Mouse (Mus musculus) MEL (cell line): ENCODE data around the gene Pick1. TPM values are rescaled to one million over a fixed set of nuclear protein-coding genes. Genes with fewer than 3 reads are reported as not detected.

Source experiments
- DNase-seq: peaks from one replicate; pipeline ENCODE4 v3.0.0; 2011; ENCODE audit warnings: low read depth, low spot score
- H3K27ac ChIP-seq: 2 replicates; pipeline ENCODE4 v1.5.1; 2012; ENCODE audit warnings: low read depth, mild to moderate bottlenecking, control low read depth, low read length, moderate library complexity; ENCODE audit not compliant: control insufficient read depth
- H3K27me3 ChIP-seq, 2 experiments: fragments of 150-350 bp in 1 of 2; sonication (generic) in 1 of 2; 2 replicates each; pipeline ENCODE4 v1.6.1; 2012; ENCODE audit warnings: low read length in 2 of 2, mild to moderate bottlenecking in 2 of 2, improper control_type of control experiment in 1 of 2, moderate library complexity in 1 of 2; ENCODE audit not compliant: insufficient read depth in 2 of 2, control insufficient read depth in 1 of 2
- H3K36me3 ChIP-seq, 2 experiments: 2 replicates each; pipeline ENCODE4 v1.6.1; 2012 to 2014; ENCODE audit warnings: low read length in 2 of 2, improper control_type of control experiment in 1 of 2, inconsistent platforms in 1 of 2, mild to moderate bottlenecking in 1 of 2; ENCODE audit not compliant: insufficient read depth in 2 of 2, control insufficient read depth in 1 of 2
- H3K4me1 ChIP-seq, 2 experiments: fragments of 150-350 bp in 1 of 2; sonication (generic) in 1 of 2; 2 replicates each; pipeline ENCODE4 v1.6.1; 2012; ENCODE audit warnings: low read length in 2 of 2, improper control_type of control experiment in 1 of 2, mild to moderate bottlenecking in 1 of 2; ENCODE audit not compliant: insufficient read depth in 2 of 2, control insufficient read depth in 1 of 2
- H3K4me3 ChIP-seq, 2 experiments: fragments of 150-350 bp in 1 of 2; sonication (generic) in 1 of 2; 2 replicates each; pipeline ENCODE4 v1.5.1; 2012; ENCODE audit warnings: low read depth in 2 of 2, low read length in 2 of 2, mild to moderate bottlenecking in 2 of 2, moderate library complexity in 2 of 2, control low read depth in 1 of 2, improper control_type of control experiment in 1 of 2; ENCODE audit not compliant: control insufficient read depth in 1 of 2, insufficient read depth in 1 of 2
- H3K79me2 ChIP-seq: 2 replicates; pipeline ENCODE4 v1.6.1; 2012; ENCODE audit warnings: mild to moderate bottlenecking, low read length, moderate library complexity; ENCODE audit not compliant: control insufficient read depth, poor library complexity, insufficient read depth
- H3K9ac ChIP-seq: 2 replicates; pipeline ENCODE4 v1.6.1; 2012; ENCODE audit warnings: low read depth, mild to moderate bottlenecking, control low read depth, low read length, moderate library complexity; ENCODE audit not compliant: control insufficient read depth, poor library complexity, severe bottlenecking
- H3K9me3 ChIP-seq: fragments of 150-350 bp; sonication (generic); replicated peaks from 2 replicates; pipeline ENCODE4 v1.6.1; 2012; ENCODE audit warnings: mild to moderate bottlenecking, low read length, improper control_type of control experiment, moderate library complexity; ENCODE audit not compliant: insufficient read depth
- BHLHE40 ChIP-seq: IDR thresholded peaks from 2 replicates; pipeline ENCODE4 v1.6.1; 2012; ENCODE audit warnings: low read depth, mild to moderate bottlenecking, inconsistent platforms, low read length, improper control_type of control experiment, borderline replicate concordance
- CHD1 ChIP-seq: IDR thresholded peaks from 2 replicates; pipeline ENCODE4 v1.6.1; 2012; ENCODE audit warnings: low read depth, mild to moderate bottlenecking, inconsistent platforms, low read length, improper control_type of control experiment
- CHD2 ChIP-seq: IDR thresholded peaks from 2 replicates; pipeline ENCODE4 v1.6.1; 2011; ENCODE audit warnings: low read length, improper control_type of control experiment
- CTCF ChIP-seq, 3 experiments: IDR thresholded peaks in 2 of 3; conservative IDR thresholded peaks in 1 of 3; 2 replicates each; pipeline ENCODE4 v1.5.1; 2011 to 2012; ENCODE audit warnings: low read length in 3 of 3, low read depth in 2 of 3, mild to moderate bottlenecking in 2 of 3, improper control_type of control experiment in 1 of 3, inconsistent platforms in 1 of 3, mixed read lengths in 1 of 3, moderate library complexity in 1 of 3; ENCODE audit not compliant: control insufficient read depth in 1 of 3, insufficient read depth in 1 of 3, poor library complexity in 1 of 3, severe bottlenecking in 1 of 3
- E2F4 ChIP-seq: IDR thresholded peaks from 2 replicates; pipeline ENCODE4 v1.6.1; 2011; ENCODE audit warnings: low read depth, low read length, improper control_type of control experiment, borderline replicate concordance
- ELF1 ChIP-seq: IDR thresholded peaks from 2 replicates; pipeline ENCODE4 v1.6.1; 2014; ENCODE audit warnings: low read depth, mild to moderate bottlenecking, inconsistent platforms, low read length, improper control_type of control experiment, moderate library complexity
- GABPA ChIP-seq: IDR thresholded peaks from 2 replicates; pipeline ENCODE4 v1.6.1; 2012; ENCODE audit warnings: low read depth, mild to moderate bottlenecking, inconsistent platforms, low read length, improper control_type of control experiment, moderate library complexity
- HCFC1 ChIP-seq: IDR thresholded peaks from 2 replicates; pipeline ENCODE4 v1.6.1; 2012; ENCODE audit warnings: low read depth, mild to moderate bottlenecking, inconsistent platforms, low read length, improper control_type of control experiment, moderate library complexity
- KAT2A ChIP-seq: conservative IDR thresholded peaks from 2 replicates; pipeline ENCODE4 v1.6.1; 2012; ENCODE audit warnings: low read depth, low read length, improper control_type of control experiment, inconsistent platforms
- MAX ChIP-seq: IDR thresholded peaks from 2 replicates; pipeline ENCODE4 v1.6.1; 2011; ENCODE audit warnings: low read length, improper control_type of control experiment
- MEF2A ChIP-seq: IDR thresholded peaks from 2 replicates; pipeline ENCODE4 v1.6.1; 2014; ENCODE audit warnings: low read depth, mild to moderate bottlenecking, inconsistent platforms, low read length, improper control_type of control experiment; ENCODE audit not compliant: poor library complexity, insufficient replicate concordance, severe bottlenecking; ENCODE audit errors: extremely low read depth
- MYC ChIP-seq: IDR thresholded peaks from 2 replicates; pipeline ENCODE4 v1.6.1; 2011; ENCODE audit warnings: low read depth, mild to moderate bottlenecking, low read length, improper control_type of control experiment, moderate library complexity
- POLR2A ChIP-seq, 2 experiments: IDR thresholded peaks; 2 replicates each; pipeline ENCODE4 v1.6.1; 2011 to 2012; ENCODE audit warnings: low read length in 2 of 2, mild to moderate bottlenecking in 2 of 2, control low read depth in 1 of 2, improper control_type of control experiment in 1 of 2, low read depth in 1 of 2, moderate library complexity in 1 of 2; ENCODE audit not compliant: control insufficient read depth in 1 of 2, insufficient read depth in 1 of 2, poor library complexity in 1 of 2
- RCOR1 ChIP-seq: IDR thresholded peaks from 2 replicates; pipeline ENCODE4 v1.6.1; 2012; ENCODE audit warnings: low read depth, mild to moderate bottlenecking, inconsistent platforms, low read length, improper control_type of control experiment
- SIN3A ChIP-seq: IDR thresholded peaks from 2 replicates; pipeline ENCODE4 v1.6.1; 2012; ENCODE audit warnings: low read length, improper control_type of control experiment, inconsistent platforms
- TAL1 ChIP-seq: IDR thresholded peaks from 2 replicates; pipeline ENCODE4 v1.6.1; 2012; ENCODE audit warnings: mild to moderate bottlenecking, inconsistent platforms, low read length, moderate library complexity, mixed read lengths
- TBP ChIP-seq: IDR thresholded peaks from 2 replicates; pipeline ENCODE4 v1.8.0; 2011; ENCODE audit warnings: low read depth, low read length, improper control_type of control experiment
- TCF12 ChIP-seq: IDR thresholded peaks from 2 replicates; pipeline ENCODE4 v1.6.1; 2014; ENCODE audit warnings: low read depth, mild to moderate bottlenecking, inconsistent platforms, low read length, improper control_type of control experiment, moderate library complexity
- UBTF ChIP-seq: IDR thresholded peaks from 2 replicates; pipeline ENCODE4 v1.6.1; 2012; ENCODE audit warnings: low read depth, mild to moderate bottlenecking, inconsistent platforms, low read length, improper control_type of control experiment, moderate library complexity, borderline replicate concordance; ENCODE audit not compliant: insufficient read depth
- USF2 ChIP-seq, 2 experiments: IDR thresholded peaks; 2 replicates each; pipeline ENCODE4 v1.6.1; 2011 to 2012; ENCODE audit warnings: improper control_type of control experiment in 2 of 2, low read length in 2 of 2, borderline replicate concordance in 1 of 2, inconsistent platforms in 1 of 2, low read depth in 1 of 2, mild to moderate bottlenecking in 1 of 2; ENCODE audit not compliant: insufficient read depth in 1 of 2
- ZC3H11A ChIP-seq: IDR thresholded peaks from 2 replicates; pipeline ENCODE4 v1.6.1; 2012; ENCODE audit warnings: low read depth, mild to moderate bottlenecking, inconsistent platforms, low read length, improper control_type of control experiment
- ZKSCAN1 ChIP-seq: IDR thresholded peaks from 2 replicates; pipeline ENCODE4 v1.6.1; 2012; ENCODE audit warnings: low read depth, mild to moderate bottlenecking, inconsistent platforms, low read length, improper control_type of control experiment, moderate library complexity
- ZNF384 ChIP-seq: IDR thresholded peaks from 2 replicates; pipeline ENCODE4 v1.6.1; 2012; ENCODE audit warnings: low read depth, mild to moderate bottlenecking, inconsistent platforms, low read length, improper control_type of control experiment
- polyA plus RNA-seq, 2 experiments: library from polyadenylated mRNA; stranded (reverse) in 1 of 2; unstranded in 1 of 2; fragments of >175 nt in 1 of 2; fragments of >200 nt in 1 of 2; gene quantifications; 2 replicates each; pipeline versions ENCODE4 v1.2.1 to v1.2.4; 2012; ENCODE audit warnings: low replicate concordance in 2 of 2, low read depth in 1 of 2; ENCODE audit not compliant: insufficient read length in 2 of 2, insufficient read depth in 1 of 2, missing spikeins in 1 of 2
- total RNA-seq: library from RNA; depleted of rRNA; stranded (reverse); fragments of 300-350 nt; gene quantifications from 2 replicates; pipeline ENCODE4 v1.2.3, GENCODE M21; 2012

Gene Pick1
- total and polyA plus RNA-seq, 3 experiments: 20.8 to 24.3 TPM; not detected in 1

- no peak for DNase-seq
- H3K4me1 ChIP-seq: peaks cover 5 to 8% of the 10 kb centered on the region in 2 experiments
- no peak overlapping the region for H3K9ac ChIP-seq
- peaks cover 0 to 7% of the 10 kb centered on the region in 2 experiments; a peak in 2 of 4 replicates for H3K36me3 ChIP-seq
- peaks cover 9% of the 10 kb centered on the region; the same call in 1 of the 2 replicates for H3K79me2 ChIP-seq
- TF ChIP-seq TCF12 (no peak), ELF1 (no peak), ZC3H11A (no peak), POLR2A (IDR thresholded peaks at IDR 0.05; ENCODE audit: control insufficient read depth in 1 of 2, insufficient read depth in 1 of 2, low read depth in 1 of 2, low read length in 2 of 2, poor library complexity in 1 of 2) (no peak), RCOR1 (no peak), MEF2A (no peak), TAL1 (no peak), ZNF384 (no peak), USF2 (IDR thresholded peaks at IDR 0.05; ENCODE audit: borderline replicate concordance in 1 of 2, insufficient read depth in 1 of 2, low read depth in 1 of 2, low read length in 2 of 2) (no peak), ZKSCAN1 (no peak), MAX (no peak)
- H3K4me3 ChIP-seq: no peak overlapping the region
- H3K27me3 ChIP-seq: no peaks in the 10 kb centered on the region
- no peak overlapping the region for H3K27ac ChIP-seq
- H3K9me3 ChIP-seq: no peaks in the 10 kb centered on the region
Observed at GRCm38 (mm10) chr15:79212750-79213446, 16.1 kb upstream of the Pick1 start.

DNA sequence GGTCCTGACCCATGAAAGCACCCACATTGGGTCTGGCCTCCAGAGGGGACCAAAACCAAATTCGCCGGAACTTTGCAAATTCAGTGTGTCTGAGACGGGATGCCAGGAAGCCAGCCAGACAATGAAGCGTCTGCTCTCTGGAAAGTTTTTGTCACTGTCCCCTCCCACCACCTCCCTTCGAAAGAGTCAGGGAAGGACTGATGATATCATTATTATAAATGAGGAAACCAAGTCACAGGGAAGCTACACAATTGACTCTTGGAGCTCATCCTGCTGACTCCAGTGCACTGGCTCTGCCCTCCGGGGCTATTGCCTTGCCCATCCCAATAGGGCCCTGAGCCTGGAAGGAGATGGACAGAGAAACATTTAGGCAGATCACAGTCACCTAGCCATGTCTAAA, 15.4 kb upstream of the Pick1 start:
- H3K27me3 ChIP-seq: no peaks in the 10 kb centered on the region
- H3K79me2 ChIP-seq: peaks cover 9% of the 10 kb centered on the region; the same call in 1 of the 2 replicates
- H3K9ac ChIP-seq: no peak overlapping the region
- H3K9me3 ChIP-seq: no peaks in the 10 kb centered on the region
- peaks cover 0 to under 1% of the 10 kb centered on the region in 2 experiments; a peak in 3 of 4 replicates for H3K4me1 ChIP-seq
- peaks cover 0 to 2% of the 10 kb centered on the region in 2 experiments; a peak in 1 of 4 replicates for H3K36me3 ChIP-seq
- no peak for DNase-seq
- H3K27ac ChIP-seq: no peak overlapping the region
- no peak overlapping the region for H3K4me3 ChIP-seq
- TF ChIP-seq ZKSCAN1: no peak
- TF ChIP-seq CHD2: no peak
- TF ChIP-seq SIN3A: no peak
- TF ChIP-seq BHLHE40: no peak
- TF ChIP-seq GABPA: no peak
- no peak for TF ChIP-seq CTCF (IDR thresholded peaks at IDR 0.05 in 2 of 3, conservative IDR thresholded peaks at IDR 0.05 in 1 of 3; ENCODE audit: control insufficient read depth in 1 of 3, insufficient read depth in 1 of 3, low read depth in 2 of 3, low read length in 3 of 3, poor library complexity in 1 of 3, severe bottlenecking in 1 of 3)
- no peak for TF ChIP-seq E2F4
- no peak for TF ChIP-seq UBTF
- no peak for TF ChIP-seq CHD1
- no peak for TF ChIP-seq TBP
- TF ChIP-seq KAT2A: no peak
- no peak for TF ChIP-seq MYC
- TF ChIP-seq MEF2A: no peak
- no peak for TF ChIP-seq ZC3H11A
- no peak for TF ChIP-seq HCFC1
- TF ChIP-seq TCF12: no peak
